Mouse (Mus musculus) G1E-ER4 (cell line): ENCODE data around the gene Adgrb2. TPM values are rescaled to one million over a fixed set of nuclear protein-coding genes. Genes with fewer than 3 reads are reported as not detected.

Experiments
- GATA1 ChIP-seq: IDR thresholded peaks from one replicate; pipeline ENCODE4 v1.8.0; 2012; ENCODE audit warnings: low read length, inconsistent platforms
- polyA plus RNA-seq: library from polyadenylated mRNA; stranded (reverse); fragments of >175 nt; gene quantifications from 2 replicates; pipeline ENCODE4 v1.2.3, GENCODE M21; 2012

The Adgrb2 gene
- polyA plus RNA-seq, 1 experiment, result not detected

- TF ChIP-seq GATA1, result no peak
These were observed 56.4 kb downstream of the Adgrb2 start for GRCm38 (mm10) chr4:130041076-130041475.

- TF ChIP-seq GATA1, result no peak
These were observed 59.5 kb downstream of the Adgrb2 start for GRCm38 (mm10) chr4:130044211-130044610.

- no peak for TF ChIP-seq GATA1
These were observed 60.9 kb downstream of the Adgrb2 start for GRCm38 (mm10) chr4:130045609-130046008.

- TF ChIP-seq GATA1, result no peak
These were observed 62.9 kb downstream of the Adgrb2 start, which contains the start of gene Col16a1 for GRCm38 (mm10) chr4:130047331-130048202. Gene Col16a1 (plus strand): TSS chr4:130047840.

GRCm38 (mm10) chr4:130048203-130048479 is 63.5 kb downstream of the Adgrb2 start:
- TF ChIP-seq GATA1, result no peak

- TF ChIP-seq GATA1, result no peak
These were observed 65.6 kb downstream of the Adgrb2 start for GRCm38 (mm10) chr4:130050056-130050824.

GRCm38 (mm10) chr4:130052283-130052682 is 67.6 kb downstream of the Adgrb2 start:
- no peak for TF ChIP-seq GATA1

GRCm38 (mm10) chr4:130053111-130053510 is 68.4 kb downstream of the Adgrb2 start:
- TF ChIP-seq GATA1, result no peak

GRCm38 (mm10) chr4:130054727-130055126 is 70.1 kb downstream of the Adgrb2 start:
- no peak for TF ChIP-seq GATA1

GRCm38 (mm10) chr4:130055160-130056010 is 70.7 kb downstream of the Adgrb2 start:
- no peak for TF ChIP-seq GATA1

GRCm38 (mm10) chr4:130056011-130056322 is 71.3 kb downstream of the Adgrb2 start:
- no peak for TF ChIP-seq GATA1

GRCm38 (mm10) chr4:130056471-130056870 is 71.8 kb downstream of the Adgrb2 start:
- TF ChIP-seq GATA1, result no peak

GRCm38 (mm10) chr4:130060937-130061336 is 76.3 kb downstream of the Adgrb2 start:
- TF ChIP-seq GATA1, result no peak

- TF ChIP-seq GATA1, result no peak
These were observed 78.5 kb downstream of the Adgrb2 start for GRCm38 (mm10) chr4:130063191-130063590.

- TF ChIP-seq GATA1, result no peak
These were observed 82.1 kb downstream of the Adgrb2 start for GRCm38 (mm10) chr4:130066816-130067215.

- TF ChIP-seq GATA1, result no peak
These were observed 85.9 kb downstream of the Adgrb2 start for GRCm38 (mm10) chr4:130070523-130070922.
